In genomic region chr7:35146269-35146668, GRCm38 (mm10) we compare ENCODE assay signal across 13 mouse cellular contexts. TPM values are rescaled to one million over a fixed set of nuclear protein-coding genes. Genes with fewer than 3 reads are reported as not detected.
DNase-seq lines count a peak whose midpoint lies in the region; ATAC-seq lines count a peak whose summit lies in the region.
"Had no signal": no experiment of that assay in that cellular context is flagged by ENCODE, and none has a peak within 500 bp of the region (broad histone marks: within the 10 kb centered on the region; RNA-seq: fewer than 3 reads in every experiment).

No protein-coding gene starts in this region.

- H3K27ac ChIP-seq in midbrain, embryonic 10.5 days (replicated peaks), result 0 out of 2 replicates have a peak overlapping the region, but pooled peaks have one; percentile 19
- H3K27ac ChIP-seq in midbrain, embryonic 15.5 days, result no peak overlapping the region
- H3K27ac ChIP-seq: midbrain, embryonic 13.5 days; neural tube, embryonic 13.5 days had no signal

- H3K4me1 ChIP-seq in midbrain, embryonic 10.5 days, result peaks cover 17% of the 10 kb centered on the region
- no peaks in the 10 kb centered on the region for H3K4me1 ChIP-seq in midbrain, embryonic 15.5 days
- H3K4me1 ChIP-seq: midbrain, embryonic 13.5 days had no signal

- no peak for ATAC-seq in midbrain, embryonic 15.5 days (replicated peaks)
- ATAC-seq: midbrain, embryonic 13.5 days had no signal

- 90% methylated on average over 10 of the region's 10 CpGs for WGBS in midbrain, embryonic 10.5 days
- WGBS in midbrain, embryonic 15.5 days, result 88% methylated on average over 10 of the region's 10 CpGs

- H3K36me3 ChIP-seq in midbrain, embryonic 10.5 days, result no peaks in the 10 kb centered on the region
- no peaks in the 10 kb centered on the region for H3K36me3 ChIP-seq in midbrain, embryonic 15.5 days (replicated peaks)
- H3K36me3 ChIP-seq: midbrain, embryonic 13.5 days; neural tube, embryonic 13.5 days had no signal

- peak; percentile 24 to 40 for DNase-seq in cerebellum, postnatal 14 days
- no peak for DNase-seq in cerebellum, adult 18-20 months
- no peak for DNase-seq in midbrain, embryonic 10.5 days (ENCODE audit: low spot score)
- peak; percentile 86 to 92 for DNase-seq in lung, adult 18-20 months
- peak; percentile 38 for DNase-seq in yolk sac, embryonic 10.5 days (ENCODE audit: low spot score)
- DNase-seq in cerebellum, postnatal 4 days (ENCODE audit: low spot score in 2 of 2), result no peak
- DNase-seq in heart, adult 18-20 months, result no peak
- DNase-seq: cerebellum, adult 9-11 months; right cerebral cortex, postnatal 25 days had no signal

- no peaks in the 10 kb centered on the region for H3K9me3 ChIP-seq in midbrain, embryonic 10.5 days (replicated peaks)
- no peaks in the 10 kb centered on the region for H3K9me3 ChIP-seq in midbrain, embryonic 15.5 days
- H3K9me3 ChIP-seq: midbrain, embryonic 13.5 days; neural tube, embryonic 13.5 days had no signal

- H3K9ac ChIP-seq in midbrain, embryonic 15.5 days, result no peak overlapping the region
- H3K9ac ChIP-seq: midbrain, embryonic 13.5 days; neural tube, embryonic 13.5 days had no signal

- H3K27me3 ChIP-seq in midbrain, embryonic 10.5 days (ENCODE audit: low read depth, poor library complexity, severe bottlenecking), result no peaks in the 10 kb centered on the region
- no peaks in the 10 kb centered on the region for H3K27me3 ChIP-seq in midbrain, embryonic 15.5 days (replicated peaks)
- H3K27me3 ChIP-seq: midbrain, embryonic 13.5 days; neural tube, embryonic 13.5 days had no signal

- H3K4me3 ChIP-seq in midbrain, embryonic 10.5 days, result no peak overlapping the region
- no peak overlapping the region for H3K4me3 ChIP-seq in midbrain, embryonic 15.5 days
- H3K4me3 ChIP-seq: midbrain, embryonic 13.5 days; neural tube, embryonic 13.5 days had no signal

- H3K4me2 ChIP-seq in midbrain, embryonic 15.5 days, result no peak overlapping the region
- H3K4me2 ChIP-seq: midbrain, embryonic 13.5 days; neural tube, embryonic 13.5 days had no signal

RNA-seq across cellular contexts. Expression of gene Cebpa, which starts 27.2 kb away (rescaled TPM):
- 0.35 and 0.38 TPM in 2 replicates for polyA plus RNA-seq in midbrain, embryonic 10.5 days (2016; fragmentation: Nextera tagmentation; extraction: Ambion mirVana)
- 0.59 and 0.80 TPM in 2 replicates for polyA plus RNA-seq in midbrain, embryonic 15.5 days (2015; fragmentation: Nextera tagmentation; extraction: Ambion mirVana)
- 10 to 100 TPM in 1 of 2 experiments, 1 to 10 TPM in 1; 8.0 to 22.5 TPM for total RNA-seq in heart, adult 18-20 months (2021)

RNA-seq across cellular contexts. Expression of gene Slc7a10, which starts 39.9 kb away (rescaled TPM):
- polyA plus RNA-seq in midbrain, embryonic 10.5 days (2016; fragmentation: Nextera tagmentation; extraction: Ambion mirVana), result 0.17 and 0.35 TPM in 2 replicates
- polyA plus RNA-seq in midbrain, embryonic 15.5 days (2015; fragmentation: Nextera tagmentation; extraction: Ambion mirVana), result 9.7 and 12.2 TPM in 2 replicates
- 1 to 10 TPM in 1 of 2 experiments, under 1 TPM in 1; 0.35 to 1.1 TPM for total RNA-seq in heart, adult 18-20 months (2021)
- total RNA-seq: hematopoietic stem cell, adult 5-6 weeks had no signal

Comparison
In these comparisons a context has a peak if more than half of its experiments do, and no peak if none do; other contexts are left out.
1. DNase-seq: peak in cerebellum, postnatal 14 days (2 of 2), lung, adult 18-20 months (2 of 2) and yolk sac, embryonic 10.5 days (single experiment); none in cerebellum, adult 18-20 months (0 of 2), midbrain, embryonic 10.5 days (single experiment), cerebellum, postnatal 4 days (0 of 2) and heart, adult 18-20 months (0 of 2).